Mouse (Mus musculus) lung, postnatal 14 days (tissue): ENCODE measurements at regions not wholly inside any gene's neighbourhood (a gene's known extent, or its start where the extent isn't known, plus 50 kb on each side); places are given as distances from the start of the nearest gene placed in this dataset.
"Not testable (repeated sequence)": the region's sequence is repeated elsewhere in the genome, so short reads cannot be mapped to it uniquely, and the experiment has no call there.

Source experiments
- DNase-seq: peaks from one replicate; pipeline ENCODE4 v3.0.0; 2021

GRCm38 (mm10) chr3:98968811-98969210 lies 75.8 kb upstream of the Hao2 start:
- no peak for DNase-seq

GRCm38 (mm10) chr3:98975777-98976176 lies 82.7 kb upstream of the Hao2 start:
- peak; percentile 5 for DNase-seq

DNA sequence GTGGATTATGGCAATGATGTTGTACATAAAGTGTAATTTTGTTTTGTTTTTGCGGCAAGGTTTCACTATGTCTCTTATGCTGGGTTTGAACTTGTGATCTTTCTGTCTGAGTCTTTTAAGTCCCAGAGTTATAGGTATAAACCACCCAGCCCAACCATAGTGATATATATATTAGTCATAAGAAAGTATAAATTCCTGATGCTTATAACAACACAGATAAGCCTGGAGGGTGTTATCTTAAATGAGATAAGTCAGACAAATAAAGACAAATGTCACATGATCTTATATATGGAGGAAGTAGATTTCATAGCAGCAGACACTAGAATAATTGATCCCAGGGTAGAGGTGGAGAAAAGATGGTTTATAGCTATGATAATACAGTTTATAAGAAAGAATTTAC lies 89.7 kb upstream of the Hao2 start:
- DNase-seq: no peak

- DNase-seq: not testable (repeated sequence)
Measured at GRCm38 (mm10) chr3:98987266-98987665, 94.2 kb upstream of the Hao2 start.

DNA sequence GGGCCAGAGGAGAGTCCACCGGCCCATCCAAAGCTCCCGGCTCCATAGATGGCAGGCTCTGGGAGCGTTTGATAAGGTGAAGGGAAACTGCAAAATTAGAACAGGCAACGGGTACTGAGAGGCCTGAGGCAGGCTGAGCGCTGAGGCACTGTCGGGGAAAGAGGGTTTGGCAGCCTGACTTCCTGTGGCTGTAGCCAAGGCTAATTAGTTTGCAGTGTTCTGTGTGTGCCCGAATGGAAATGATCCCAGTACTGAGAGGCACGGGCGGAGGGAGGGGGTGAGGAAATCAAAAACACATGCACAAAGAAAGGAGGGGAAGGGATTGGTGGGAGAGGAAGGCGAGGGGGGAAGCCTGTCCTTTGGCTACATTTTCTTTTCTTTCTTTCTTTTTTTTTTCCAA lies 97.8 kb upstream of the Hao2 start:
- DNase-seq: peak; percentile 2

DNA sequence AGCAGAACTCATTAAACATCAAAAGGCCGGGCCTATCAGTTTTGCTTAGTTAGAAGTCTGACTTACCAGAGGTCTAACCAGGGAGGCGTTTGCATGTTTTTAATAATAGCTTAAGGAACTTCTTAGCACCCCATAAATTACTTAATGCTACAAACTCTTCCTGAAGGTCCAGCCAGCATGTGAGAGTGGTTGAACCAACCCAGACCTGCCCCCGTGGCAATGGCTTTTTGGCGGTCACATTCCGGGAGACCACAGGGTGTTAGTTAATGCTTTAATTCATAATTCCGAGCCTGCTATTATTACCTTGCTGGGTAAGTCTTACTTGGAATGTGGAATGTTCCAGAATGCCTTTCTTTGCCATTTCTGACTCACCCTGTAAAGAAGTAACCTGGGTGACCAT lies 98.2 kb upstream of the Hao2 start:
- no peak for DNase-seq

GRCm38 (mm10) chr3:98994086-98994485 lies 101.0 kb upstream of the Hao2 start:
- no peak for DNase-seq

- no peak for DNase-seq
Measured at GRCm38 (mm10) chr3:99030636-99031035, 110.2 kb upstream of the Wars2 start.

- no peak for DNase-seq
Measured at GRCm38 (mm10) chr3:99046190-99046589, 94.7 kb upstream of the Wars2 start.

DNA sequence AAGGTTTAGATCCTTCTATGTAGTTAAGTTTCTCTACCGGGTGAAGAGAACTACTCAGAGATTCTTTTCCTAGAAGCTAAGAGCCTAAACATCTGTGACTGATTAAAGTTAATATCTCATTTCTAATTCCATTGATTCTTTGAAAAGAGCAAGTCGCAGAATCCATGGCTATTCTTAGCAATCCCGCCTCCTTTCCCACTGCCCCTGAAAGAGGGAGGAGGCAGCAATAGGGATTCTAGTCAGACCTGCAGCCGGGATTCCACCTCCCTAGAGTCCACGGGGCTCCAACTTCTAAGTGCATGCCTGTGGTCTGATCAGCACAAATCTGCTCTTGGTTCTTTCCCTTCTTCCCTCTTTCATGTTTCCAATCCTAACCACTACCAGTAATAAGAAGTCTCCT lies 93.7 kb upstream of the Wars2 start:
- DNase-seq: no peak

- DNase-seq: no peak
Measured at GRCm38 (mm10) chr3:99049305-99049704, 91.6 kb upstream of the Wars2 start.

DNA sequence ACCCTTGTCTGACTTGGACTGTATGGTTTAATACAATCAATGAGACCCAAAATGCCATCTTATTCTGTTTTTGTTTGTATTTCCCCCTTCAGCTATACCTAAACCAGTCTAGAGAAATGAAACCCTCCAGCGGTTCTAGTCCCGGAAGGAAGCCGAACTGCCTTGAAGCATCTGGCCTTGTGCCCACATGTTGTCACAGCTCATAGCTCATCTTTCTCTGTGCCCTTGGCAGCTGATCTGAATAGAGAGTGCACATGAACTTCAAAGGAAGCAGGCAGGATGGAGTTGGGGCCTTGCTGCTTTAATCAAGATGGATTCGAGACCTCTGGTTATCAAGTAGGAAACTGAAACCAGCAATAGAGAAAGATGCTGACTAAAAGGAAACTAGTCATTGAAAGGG lies 88.7 kb upstream of the Wars2 start:
- no peak for DNase-seq

- no peak for DNase-seq
Measured at GRCm38 (mm10) chr3:99067168-99067567, 73.7 kb upstream of the Wars2 start.
